Mouse (Mus musculus): Measurements from ENCODE around the gene Hes7. TPM values are rescaled to one million over a fixed set of nuclear protein-coding genes. Genes with fewer than 3 reads are reported as not detected.

The Hes7 gene
- 0.11 and 0.26 TPM in 2 replicates for polyA plus RNA-seq (2015; fragmentation: Nextera tagmentation; extraction: Ambion mirVana)

DNA sequence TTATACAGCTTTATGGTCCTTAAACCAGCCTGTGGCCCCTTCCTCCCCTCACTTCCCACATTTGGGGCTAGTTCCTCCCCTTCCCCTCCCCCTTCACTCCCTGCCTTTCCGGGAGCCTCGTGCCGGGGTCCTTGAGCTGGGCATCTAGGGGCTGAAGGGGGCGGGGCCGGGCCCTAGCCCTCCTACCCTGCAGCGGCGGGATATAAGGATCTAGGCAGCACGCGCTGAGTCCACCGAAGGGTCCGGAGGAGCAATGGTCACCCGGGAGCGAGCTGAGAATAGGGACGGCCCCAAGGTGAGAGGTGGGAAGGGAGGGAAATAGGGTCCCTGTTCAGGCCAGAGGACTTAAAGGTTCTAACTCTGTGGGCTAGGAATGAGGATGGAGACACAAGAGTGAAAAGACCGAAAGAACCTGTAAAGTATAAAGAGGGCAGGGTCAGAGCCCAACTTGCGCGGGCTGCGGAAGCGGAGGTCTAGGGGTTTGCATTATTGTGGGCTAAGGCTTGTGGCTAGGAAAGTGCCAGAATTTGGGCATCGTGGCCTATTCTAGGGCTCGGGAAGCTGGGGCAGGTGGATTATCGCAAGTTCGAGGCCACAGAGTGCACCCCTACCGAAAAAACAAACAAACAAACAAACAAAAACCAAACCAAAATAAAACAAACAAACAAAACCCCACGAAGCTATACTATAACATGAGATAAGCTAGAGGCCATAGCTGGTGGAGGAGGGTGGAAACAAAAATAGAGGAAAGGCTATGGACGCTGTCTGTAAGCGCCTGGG lies at the start of gene Hes7:
Gene Hes7, plus strand, starts transcription at position 184 of the 780 bp plus-strand sequence.

GRCm38 (mm10) chr11:69070590-69071222 lies 49.5 kb upstream of the Hes7 start, which contains the start of gene Tmem107:
TSS of gene Tmem107 (plus strand) at chr11:69070806.

DNA sequence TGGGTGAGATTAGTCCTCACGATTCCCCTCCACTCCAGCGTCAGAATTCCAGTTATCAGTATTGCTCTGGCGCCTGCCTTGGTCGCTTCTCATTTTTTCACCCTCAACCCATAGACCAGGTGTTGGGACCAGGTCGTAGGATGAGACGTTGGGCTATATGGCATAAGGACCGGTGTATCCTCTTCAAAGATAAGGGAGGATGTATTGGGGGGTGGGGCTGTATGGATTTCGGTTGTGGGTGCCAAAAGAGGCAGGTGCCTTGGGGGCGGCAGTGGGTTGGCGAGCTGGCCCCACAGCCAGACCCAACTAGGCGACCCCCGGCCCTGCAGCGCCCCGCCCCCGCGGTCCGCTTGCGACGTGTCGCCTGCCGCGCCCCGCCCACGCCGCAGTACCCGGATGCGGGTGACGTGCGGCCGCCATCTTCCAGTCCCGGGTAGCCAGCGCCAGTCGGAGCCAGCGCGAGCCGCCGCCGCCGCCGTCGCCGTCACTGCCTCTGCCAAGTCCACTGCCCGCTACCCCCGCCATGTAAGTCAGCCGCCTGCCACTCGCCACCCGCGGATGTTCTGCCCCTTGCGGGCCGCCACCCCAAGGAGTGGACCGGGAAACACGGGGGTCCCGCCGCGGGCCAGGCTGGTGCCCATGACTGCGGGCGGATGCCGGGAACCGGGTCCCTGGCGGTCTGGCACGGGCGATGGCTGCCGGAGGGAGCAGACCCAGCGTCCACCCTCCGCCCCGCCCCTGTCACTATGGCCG lies 31.9 kb upstream of the Hes7 start, which contains the start of gene Vamp2:
Gene Vamp2, plus strand, starts transcription at position 388 of the 753 bp plus-strand sequence.

GRCm38 (mm10) chr11:69094697-69095429 lies 25.3 kb upstream of the Hes7 start, which contains the start of gene Per1:
TSS of gene Per1 (plus strand) at chr11:69095217.

DNA sequence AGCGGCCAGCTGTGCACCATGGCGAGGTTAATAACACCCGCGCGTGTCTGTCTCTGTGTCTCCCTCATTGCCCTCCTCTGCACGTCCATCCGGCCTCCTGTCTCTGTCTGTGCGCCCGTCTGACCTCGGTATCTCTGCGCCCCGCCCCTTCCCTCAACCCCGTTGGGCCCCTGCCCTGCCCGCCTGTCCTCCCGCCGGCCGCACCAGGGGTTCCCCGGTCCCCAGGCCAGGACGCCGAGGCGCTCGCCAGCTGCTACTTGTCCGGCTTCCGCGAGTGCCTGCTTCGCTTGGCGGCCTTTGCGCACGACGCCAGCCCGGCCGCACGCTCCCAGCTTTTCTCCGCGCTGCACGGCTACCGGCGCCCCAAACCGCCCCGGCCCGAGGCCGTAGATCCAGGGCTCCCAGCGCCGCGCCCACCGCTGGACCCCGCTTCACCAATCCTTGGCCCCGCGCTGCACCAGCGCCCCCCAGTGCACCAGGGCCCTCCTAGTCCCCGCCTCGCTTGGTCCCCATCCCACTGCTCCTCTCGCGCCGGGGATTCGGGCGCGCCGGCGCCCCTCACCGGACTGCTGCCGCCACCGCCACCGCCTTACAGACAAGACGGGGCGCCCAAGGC lies 2.2 kb downstream of the Hes7 start, which contains the start of gene 9130213A22Rik:
Gene 9130213A22Rik, minus strand, starts transcription at position 254 of the 616 bp plus-strand sequence.

DNA sequence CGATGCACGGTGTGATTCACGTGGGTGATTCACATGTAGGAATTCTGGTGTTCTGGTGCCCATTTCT lies 5.5 kb downstream of the Hes7 start, which contains the start of gene Aloxe3:
Gene Aloxe3, plus strand, starts transcription at position 45 of the 67 bp plus-strand sequence.

GRCm38 (mm10) chr11:69156800-69157199 lies 36.6 kb downstream of the Hes7 start, which contains the start of gene Alox12b:
TSS of gene Alox12b (plus strand) at chr11:69156989.

Other genes with a start within 250 kb of the Hes7 start
- gene Ndel1, start 248.5 kb upstream of the Hes7 start, polyA plus RNA-seq (2015; fragmentation: Nextera tagmentation; extraction: Ambion mirVana): 79.9 and 88.8 TPM in 2 replicates
- gene Rnf222, start 231.9 kb upstream of the Hes7 start, polyA plus RNA-seq (2015; fragmentation: Nextera tagmentation; extraction: Ambion mirVana): not detected in 2 replicates
- gene Rpl26, start 218.8 kb upstream of the Hes7 start, polyA plus RNA-seq (2015; fragmentation: Nextera tagmentation; extraction: Ambion mirVana): 870 and 884 TPM in 2 replicates
- not detected in 2 replicates for gene Odf4, start 193.3 kb upstream of the Hes7 start, polyA plus RNA-seq (2015; fragmentation: Nextera tagmentation; extraction: Ambion mirVana)
- 2.3 and 2.5 TPM in 2 replicates for gene Arhgef15, start 162.9 kb upstream of the Hes7 start, polyA plus RNA-seq (2015; fragmentation: Nextera tagmentation; extraction: Ambion mirVana)
- gene Slc25a35, start 152.3 kb upstream of the Hes7 start, polyA plus RNA-seq (2015; fragmentation: Nextera tagmentation; extraction: Ambion mirVana): 5.3 and 7.2 TPM in 2 replicates
- gene Rangrf, start 145.2 kb upstream of the Hes7 start, polyA plus RNA-seq (2015; fragmentation: Nextera tagmentation; extraction: Ambion mirVana): 31.2 and 32.5 TPM in 2 replicates
- 9.6 and 10.6 TPM in 2 replicates for gene Pfas, start 111.9 kb upstream of the Hes7 start, polyA plus RNA-seq (2015; fragmentation: Nextera tagmentation; extraction: Ambion mirVana)
- gene Ctc1, start 104.5 kb upstream of the Hes7 start, polyA plus RNA-seq (2015; fragmentation: Nextera tagmentation; extraction: Ambion mirVana): 16.5 and 21.5 TPM in 2 replicates
- 20.7 and 30.7 TPM in 2 replicates for gene Aurkb, start 74.8 kb upstream of the Hes7 start, polyA plus RNA-seq (2015; fragmentation: Nextera tagmentation; extraction: Ambion mirVana)
- 11.9 and 12.3 TPM in 2 replicates for gene Borcs6, start 60.7 kb upstream of the Hes7 start, polyA plus RNA-seq (2015; fragmentation: Nextera tagmentation; extraction: Ambion mirVana)
- gene Tmem107, start 49.6 kb upstream of the Hes7 start, polyA plus RNA-seq (2015; fragmentation: Nextera tagmentation; extraction: Ambion mirVana): 33.3 and 39.1 TPM in 2 replicates
- 48.6 and 55.5 TPM in 2 replicates for gene Vamp2, start 31.9 kb upstream of the Hes7 start, polyA plus RNA-seq (2015; fragmentation: Nextera tagmentation; extraction: Ambion mirVana)
- gene Per1, start 25.2 kb upstream of the Hes7 start, polyA plus RNA-seq (2015; fragmentation: Nextera tagmentation; extraction: Ambion mirVana): 14.4 and 17.4 TPM in 2 replicates
- 0.45 and 0.59 TPM in 2 replicates for gene 9130213A22Rik, start 2.2 kb downstream of the Hes7 start, polyA plus RNA-seq (2015; fragmentation: Nextera tagmentation; extraction: Ambion mirVana)
- gene Aloxe3, start 5.5 kb downstream of the Hes7 start, polyA plus RNA-seq (2015; fragmentation: Nextera tagmentation; extraction: Ambion mirVana): 8.5 and 10.1 TPM in 2 replicates
- 0.05 and 0.11 TPM in 2 replicates for gene Alox12b, start 36.6 kb downstream of the Hes7 start, polyA plus RNA-seq (2015; fragmentation: Nextera tagmentation; extraction: Ambion mirVana)
- not detected in 2 replicates for gene Alox8, start 77.4 kb downstream of the Hes7 start, polyA plus RNA-seq (2015; fragmentation: Nextera tagmentation; extraction: Ambion mirVana)
- 0.05 TPM in 2 replicates for gene Gucy2e, start 116.6 kb downstream of the Hes7 start, polyA plus RNA-seq (2015; fragmentation: Nextera tagmentation; extraction: Ambion mirVana)
- 5.5 and 7.2 TPM in 2 replicates for gene Cntrob, start 203.4 kb downstream of the Hes7 start, polyA plus RNA-seq (2015; fragmentation: Nextera tagmentation; extraction: Ambion mirVana)
- 114 and 128 TPM in 2 replicates for gene Trappc1, start 203.6 kb downstream of the Hes7 start, polyA plus RNA-seq (2015; fragmentation: Nextera tagmentation; extraction: Ambion mirVana)
- gene Kcnab3, start 205.9 kb downstream of the Hes7 start, polyA plus RNA-seq (2015; fragmentation: Nextera tagmentation; extraction: Ambion mirVana): 0.68 and 0.81 TPM in 2 replicates
- 5.8 and 6.4 TPM in 2 replicates for gene Rnf227, start 220.1 kb downstream of the Hes7 start, polyA plus RNA-seq (2015; fragmentation: Nextera tagmentation; extraction: Ambion mirVana)
- 31.5 and 32.5 TPM in 2 replicates for gene Chd3, start 249.0 kb downstream of the Hes7 start, polyA plus RNA-seq (2015; fragmentation: Nextera tagmentation; extraction: Ambion mirVana)

Data from urinary bladder, postnatal 0 days (tissue).